Mouse (Mus musculus) C2C12 (cell line): Measurements from ENCODE around the gene Pip4k2c. TPM values are rescaled to one million over a fixed set of nuclear protein-coding genes. Genes with fewer than 3 reads are reported as not detected.
A peak's percentile ranks its signal among the peaks of the same experiment; 100 is the strongest.

ENCODE experiments used
- H3K27me3 ChIP-seq: one replicate; pipeline ENCODE4 v1.6.1; 2011; ENCODE audit not compliant: control insufficient read depth, insufficient read depth, insufficient read length
- H3K36me3 ChIP-seq: one replicate; pipeline ENCODE4 v1.6.1; 2011; ENCODE audit not compliant: control insufficient read depth, insufficient read depth
- H3K4me3 ChIP-seq: one replicate; pipeline ENCODE4 v1.5.1; 2011; ENCODE audit warnings: mild to moderate bottlenecking, control low read depth; ENCODE audit not compliant: poor library complexity, insufficient read depth, severe bottlenecking
- H3K79me2 ChIP-seq: one replicate; pipeline ENCODE4 v1.6.1; 2011; ENCODE audit not compliant: control insufficient read depth, insufficient read depth
- H3K79me3 ChIP-seq: one replicate; pipeline ENCODE4 v1.6.1; 2011; ENCODE audit warnings: low read depth, control low read depth
- H3ac ChIP-seq: one replicate; pipeline ENCODE3; 2011; ENCODE audit warnings: low read depth; ENCODE audit not compliant: control insufficient read depth, insufficient read length
- CEBPB ChIP-seq: IDR thresholded peaks from one replicate; pipeline ENCODE4 v1.6.1; 2011; ENCODE audit warnings: low read depth, mild to moderate bottlenecking, control low read depth, moderate library complexity
- CTCF ChIP-seq: IDR thresholded peaks from one replicate; pipeline ENCODE4 v1.5.1; 2011; ENCODE audit not compliant: control insufficient read depth, insufficient read depth, insufficient read length
- FOSL1 ChIP-seq: IDR thresholded peaks from one replicate; pipeline ENCODE4 v1.8.0; 2011; ENCODE audit warnings: mild to moderate bottlenecking, low read length; ENCODE audit not compliant: poor library complexity, insufficient read depth, severe bottlenecking
- MAX ChIP-seq: IDR thresholded peaks from one replicate; pipeline ENCODE4 v1.6.1; 2011; ENCODE audit warnings: mild to moderate bottlenecking, control low read depth
- MYOD1 ChIP-seq: IDR thresholded peaks from one replicate; pipeline ENCODE4 v1.6.1; 2011; ENCODE audit warnings: low read depth; ENCODE audit not compliant: control insufficient read depth, insufficient read length
- MYOG ChIP-seq: IDR thresholded peaks from one replicate; pipeline ENCODE4 v1.6.1; 2011; ENCODE audit not compliant: control insufficient read depth, insufficient read length; ENCODE audit errors: extremely low read depth
- USF1 ChIP-seq: IDR thresholded peaks from one replicate; pipeline ENCODE4 v1.6.1; 2011; ENCODE audit warnings: low read depth, mild to moderate bottlenecking, control low read depth, moderate library complexity
- polyA plus RNA-seq: library from polyadenylated mRNA; unstranded; fragments of >200 nt; fragmentation: generic; extraction: Trizol; gene quantifications from one replicate; pipeline ENCODE4 v1.2.1, GENCODE M21; 2012; ENCODE audit warnings: missing spikeins

The Pip4k2c gene
- polyA plus RNA-seq, 1 experiment = 25.8 TPM

DNA sequence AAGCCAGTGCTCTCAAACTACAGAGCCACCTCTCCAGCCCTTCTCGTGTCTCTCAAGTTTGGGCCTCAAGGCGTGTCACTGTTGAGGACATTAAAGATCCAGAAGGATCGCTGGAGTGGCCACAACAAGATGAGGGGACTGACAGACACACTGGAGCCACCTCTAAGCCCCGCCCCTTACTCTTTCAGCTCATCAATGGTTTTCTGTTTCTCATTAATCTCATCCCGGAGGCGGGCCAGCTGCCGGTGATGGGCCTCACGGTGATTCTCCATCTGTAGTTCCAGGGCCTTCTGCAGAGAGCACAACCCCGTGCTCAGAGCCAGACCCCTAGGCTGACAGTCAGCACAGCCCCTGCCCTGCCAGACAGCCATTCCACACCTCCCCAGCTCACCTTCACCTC, 25.2 kb upstream of the Pip4k2c start:
- H3K4me3 ChIP-seq = no peak overlapping the region
- H3ac ChIP-seq = no peak overlapping the region
- no peaks in the 10 kb centered on the region for H3K79me2 ChIP-seq
- no peaks in the 10 kb centered on the region for H3K79me3 ChIP-seq
- H3K27me3 ChIP-seq = peaks cover 69% of the 10 kb centered on the region
- TF ChIP-seq MYOD1 (no peak), CTCF (no peak), MYOG (no peak), MAX (no peak), USF1 (no peak), FOSL1 (no peak), CEBPB (no peak)
- no peaks in the 10 kb centered on the region for H3K36me3 ChIP-seq

DNA sequence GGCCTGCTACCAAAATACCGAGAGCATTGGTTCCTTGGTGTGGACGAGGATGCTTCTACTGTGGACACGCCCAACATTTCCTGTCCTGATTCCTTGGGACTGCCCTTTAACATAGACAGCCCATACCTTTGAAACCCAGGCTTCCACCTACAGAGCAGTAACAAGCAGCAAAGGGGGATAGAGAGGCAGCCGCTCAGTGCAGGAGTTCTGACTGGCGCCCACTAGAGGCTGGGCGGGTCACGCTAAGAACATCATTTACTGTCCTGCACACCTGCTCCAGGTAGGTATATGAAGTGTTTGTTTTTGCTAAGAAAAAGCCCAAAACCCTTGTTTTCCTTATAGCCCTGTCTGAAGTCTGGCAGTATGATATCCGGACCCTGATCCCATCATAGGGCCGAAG, 21.8 kb upstream of the Pip4k2c start:
- H3K79me2 ChIP-seq = no peaks in the 10 kb centered on the region
- no peak overlapping the region for H3ac ChIP-seq
- H3K36me3 ChIP-seq = no peaks in the 10 kb centered on the region
- no peak overlapping the region for H3K4me3 ChIP-seq
- TF ChIP-seq MYOD1 = no peak
- no peak for TF ChIP-seq USF1
- TF ChIP-seq MYOG = no peak
- no peak for TF ChIP-seq CEBPB
- TF ChIP-seq CTCF = no peak
- no peak for TF ChIP-seq MAX
- TF ChIP-seq FOSL1 = no peak
- peaks cover 55% of the 10 kb centered on the region for H3K27me3 ChIP-seq
- H3K79me3 ChIP-seq = no peaks in the 10 kb centered on the region

DNA sequence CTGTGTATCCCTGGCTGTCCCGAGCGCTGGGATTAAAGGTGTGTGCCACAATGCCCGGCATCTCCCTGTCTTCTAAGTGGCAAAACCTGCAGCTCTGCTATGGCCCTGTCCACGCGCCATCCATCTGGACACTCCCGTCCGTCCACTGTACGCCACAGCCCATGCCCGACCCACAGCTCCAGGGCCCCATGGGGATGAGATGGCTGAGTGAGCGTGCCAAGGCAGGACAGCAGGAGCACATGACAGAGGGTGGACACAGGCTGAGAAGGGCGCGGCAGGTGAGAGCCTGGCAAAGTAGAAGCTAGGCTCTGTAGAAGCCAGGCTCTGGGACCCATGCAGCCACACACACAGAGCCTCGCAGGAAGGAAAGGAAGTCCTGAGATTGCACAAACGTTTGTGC, 20.4 kb upstream of the Pip4k2c start:
- Histone ChIP-seq H3K27me3 (peaks cover 44% of the 10 kb centered on the region), H3K4me3 (no peak overlapping the region), H3K79me3 (no peaks in the 10 kb centered on the region), H3K36me3 (no peaks in the 10 kb centered on the region), H3K79me2 (no peaks in the 10 kb centered on the region), H3ac (no peak overlapping the region)
- no peak for TF ChIP-seq USF1
- TF ChIP-seq MYOG = no peak
- no peak for TF ChIP-seq CTCF
- TF ChIP-seq FOSL1 = no peak
- no peak for TF ChIP-seq MYOD1
- no peak for TF ChIP-seq CEBPB
- TF ChIP-seq MAX = no peak

GRCm38 (mm10) chr10:127230693-127231092, 19.3 kb upstream of the Pip4k2c start:
- TF ChIP-seq MAX = no peak
- TF ChIP-seq CTCF = no peak
- TF ChIP-seq FOSL1 = no peak
- no peak for TF ChIP-seq MYOG
- no peak for TF ChIP-seq USF1
- no peak for TF ChIP-seq CEBPB
- TF ChIP-seq MYOD1 = no peak
- H3K79me2 ChIP-seq = no peaks in the 10 kb centered on the region
- no peaks in the 10 kb centered on the region for H3K79me3 ChIP-seq
- no peaks in the 10 kb centered on the region for H3K36me3 ChIP-seq
- peaks cover 34% of the 10 kb centered on the region for H3K27me3 ChIP-seq
- H3K4me3 ChIP-seq = no peak overlapping the region
- no peak overlapping the region for H3ac ChIP-seq

DNA sequence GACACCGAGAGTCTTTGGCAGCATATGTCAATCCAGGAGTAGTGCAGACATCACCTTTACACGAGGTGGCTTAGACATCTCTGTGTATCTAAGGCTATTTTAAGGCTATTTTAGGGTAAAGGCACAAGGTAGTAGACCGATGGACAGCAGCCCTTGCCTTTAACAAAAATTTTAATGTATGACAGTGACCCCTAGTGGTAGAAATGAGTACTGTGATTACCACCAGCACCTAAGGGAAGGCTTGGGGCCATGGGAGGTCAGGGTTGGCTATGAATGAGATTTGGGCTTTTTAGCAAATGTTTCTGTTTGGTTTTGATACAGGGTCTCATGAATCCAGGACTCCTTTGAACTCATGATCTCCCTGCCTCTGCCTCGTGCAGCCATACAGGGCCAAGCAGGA, 17.5 kb upstream of the Pip4k2c start:
- Histone ChIP-seq H3K36me3 (no peaks in the 10 kb centered on the region), H3K27me3 (peaks cover 28% of the 10 kb centered on the region), H3ac (no peak overlapping the region), H3K79me3 (no peaks in the 10 kb centered on the region), H3K79me2 (no peaks in the 10 kb centered on the region), H3K4me3 (no peak overlapping the region)
- TF ChIP-seq USF1 = no peak
- no peak for TF ChIP-seq MYOG
- TF ChIP-seq MYOD1 = no peak
- no peak for TF ChIP-seq CEBPB
- no peak for TF ChIP-seq FOSL1
- TF ChIP-seq MAX = no peak
- TF ChIP-seq CTCF = peak; percentile 38

DNA sequence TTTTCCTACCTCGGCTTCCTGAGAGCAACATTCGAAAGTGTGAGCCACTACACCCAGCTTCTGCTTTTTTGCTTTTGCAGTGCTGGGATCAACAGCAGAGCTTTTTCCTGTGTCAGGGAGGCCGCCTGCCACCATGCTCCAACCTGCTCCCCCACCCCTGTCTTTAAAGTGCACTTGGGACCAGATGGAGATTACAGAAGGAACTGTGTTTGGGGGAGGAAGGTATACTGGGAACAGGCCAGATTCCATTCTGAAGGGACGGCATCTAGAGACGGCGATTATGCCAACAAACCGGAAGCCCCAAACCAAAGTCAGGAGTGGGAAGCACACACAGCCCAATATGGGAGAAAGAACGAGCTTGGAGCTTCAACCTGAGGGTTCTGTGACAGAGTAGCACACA, 15.8 kb upstream of the Pip4k2c start:
- Histone ChIP-seq H3K79me3 (no peaks in the 10 kb centered on the region), H3K79me2 (no peaks in the 10 kb centered on the region), H3ac (no peak overlapping the region), H3K4me3 (no peak overlapping the region), H3K27me3 (peaks cover 32% of the 10 kb centered on the region), H3K36me3 (no peaks in the 10 kb centered on the region)
- no peak for TF ChIP-seq CTCF
- TF ChIP-seq CEBPB = no peak
- TF ChIP-seq USF1 = no peak
- TF ChIP-seq MAX = no peak
- no peak for TF ChIP-seq MYOD1
- no peak for TF ChIP-seq FOSL1
- TF ChIP-seq MYOG = no peak
